In the genomic region with DNA sequence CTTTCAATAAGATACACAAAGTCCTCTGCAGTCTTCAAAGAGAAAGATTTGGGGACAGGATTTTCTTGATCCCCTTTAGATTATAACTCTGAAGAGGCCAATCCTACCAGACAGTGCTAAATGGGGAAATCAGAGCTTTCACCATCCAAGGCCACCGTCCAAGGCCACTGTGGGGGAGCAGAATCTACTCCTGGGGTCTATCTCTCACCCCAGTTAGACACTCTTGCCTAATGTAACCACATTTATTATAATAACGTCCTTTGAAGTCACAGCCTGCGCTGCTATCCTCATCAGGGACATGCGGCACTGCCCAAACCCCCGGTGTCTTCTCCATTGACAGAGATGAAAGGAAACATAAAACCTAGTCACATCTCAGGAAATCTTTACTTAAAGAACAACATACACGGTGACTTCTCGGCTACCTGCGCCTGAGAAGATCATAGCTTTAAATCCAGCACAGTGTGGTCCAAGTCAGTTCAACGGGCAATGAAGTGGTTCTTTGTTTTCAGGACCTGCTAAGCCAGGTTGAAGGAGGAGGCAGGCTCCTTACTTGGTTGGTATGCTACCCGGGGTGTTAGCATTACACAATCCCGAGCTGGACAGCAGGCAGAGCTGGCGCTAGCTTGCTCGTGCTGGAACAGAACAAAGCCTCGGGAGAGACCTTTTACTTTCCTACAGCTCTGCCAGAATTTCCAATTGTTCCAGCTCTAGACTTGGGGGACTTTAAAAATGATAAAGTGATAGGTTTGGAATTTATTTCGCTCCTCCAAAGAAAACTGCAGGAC, we compare ENCODE assay signal across 8 mouse cellular contexts. TPM values are rescaled to one million over a fixed set of nuclear protein-coding genes. Genes with fewer than 3 reads are reported as not detected.
DNase-seq lines count a peak whose midpoint lies in the region; ATAC-seq lines count a peak whose summit lies in the region.
"Had no signal": no experiment of that assay in that cellular context is flagged by ENCODE, and none has a peak within 500 bp of the region (broad histone marks: within the 10 kb centered on the region; RNA-seq: fewer than 3 reads in every experiment).

No protein-coding gene starts in this region.

- peaks cover 18% of the 10 kb centered on the region; the same call in 1 of the 2 replicates for H3K4me1 ChIP-seq in brown adipose tissue, adult 24 weeks (ENCODE audit: control insufficient read depth, insufficient read depth, insufficient read length, low read length)
- peaks cover 4 to 5% of the 10 kb centered on the region in 2 experiments; a peak in 2 of 4 replicates for H3K4me1 ChIP-seq in heart, embryonic 14.5 days (ENCODE audit: control insufficient read depth in 2 of 2, insufficient read depth in 2 of 2, low read length in 2 of 2)
- peaks cover 16% of the 10 kb centered on the region for H3K4me1 ChIP-seq in limb, embryonic 15.5 days
- H3K4me1 ChIP-seq: midbrain, embryonic 12.5 days had no signal

- no peak overlapping the region for H3K4me2 ChIP-seq in heart, embryonic 14.5 days (ENCODE audit: low read length)
- H3K4me2 ChIP-seq in limb, embryonic 15.5 days = no peak overlapping the region
- H3K4me2 ChIP-seq: midbrain, embryonic 12.5 days had no signal

- DNase-seq in left cerebral cortex, postnatal 4 days = peak; percentile 5
- no peak for DNase-seq in left cerebral cortex, adult 9 months (ENCODE audit: low spot score in 2 of 2)
- no peak for DNase-seq in spleen, postnatal 14 days (ENCODE audit: low spot score in 2 of 2)
- DNase-seq in embryo, embryonic 10.5 days (ENCODE audit: low spot score) = no peak

- H3K9me3 ChIP-seq in heart, embryonic 14.5 days (ENCODE audit: control insufficient read depth, low read length) = no peaks in the 10 kb centered on the region
- H3K9me3 ChIP-seq in limb, embryonic 15.5 days = no peaks in the 10 kb centered on the region
- H3K9me3 ChIP-seq: midbrain, embryonic 12.5 days had no signal

- 65% methylated on average over 15 of the region's 15 CpGs for WGBS in heart, embryonic 14.5 days
- 55% methylated on average over 15 of the region's 15 CpGs for WGBS in limb, embryonic 15.5 days

- no peaks in the 10 kb centered on the region for H3K36me3 ChIP-seq in heart, embryonic 14.5 days (ENCODE audit: control insufficient read depth, insufficient read depth, low read length)
- H3K36me3 ChIP-seq in limb, embryonic 15.5 days = no peaks in the 10 kb centered on the region
- H3K36me3 ChIP-seq: midbrain, embryonic 12.5 days had no signal

- ATAC-seq in heart, embryonic 14.5 days (ENCODE audit: insufficient number of reproducible peaks, insufficient read depth, low FRiP score, low read depth) = peak; percentile 64; the same call in 1 of the 2 replicates
- ATAC-seq in limb, embryonic 15.5 days (ENCODE audit: insufficient number of reproducible peaks, low FRiP score, low TSS enrichment, low read depth) = peak; percentile 78

- intact Hi-C loops in left cerebral cortex, postnatal 4 days (cut with DNase I) = no loop called here

- peak overlapping the region; percentile 98 for H3K27ac ChIP-seq in brown adipose tissue, adult 24 weeks (replicated peaks; ENCODE audit: low read depth, low read length)
- peak overlapping the region; percentile 23 to 68; a peak in 1 of 4 replicates for H3K27ac ChIP-seq in heart, embryonic 14.5 days (replicated peaks in 1 of 2; ENCODE audit: control insufficient read depth in 1 of 2, insufficient read depth in 1 of 2, low read depth in 2 of 2, low read length in 2 of 2)
- H3K27ac ChIP-seq in limb, embryonic 15.5 days = no peak overlapping the region
- H3K27ac ChIP-seq: midbrain, embryonic 12.5 days had no signal

- H3K27me3 ChIP-seq in heart, embryonic 14.5 days (ENCODE audit: control insufficient read depth, insufficient read depth, low read length) = no peaks in the 10 kb centered on the region
- no peaks in the 10 kb centered on the region for H3K27me3 ChIP-seq in limb, embryonic 15.5 days
- H3K27me3 ChIP-seq: midbrain, embryonic 12.5 days had no signal

- H3K4me3 ChIP-seq in brown adipose tissue, adult 24 weeks (ENCODE audit: insufficient read depth, low read depth, low read length) = no peak overlapping the region
- no peak overlapping the region for H3K4me3 ChIP-seq in heart, embryonic 14.5 days (ENCODE audit: control insufficient read depth in 1 of 2, insufficient read depth in 1 of 2, low read depth in 1 of 2, low read length in 2 of 2)
- no peak overlapping the region for H3K4me3 ChIP-seq in limb, embryonic 15.5 days
- H3K4me3 ChIP-seq: midbrain, embryonic 12.5 days had no signal

- no peak overlapping the region for H3K9ac ChIP-seq in heart, embryonic 14.5 days (ENCODE audit: low read length)
- H3K9ac ChIP-seq in limb, embryonic 15.5 days = no peak overlapping the region
- H3K9ac ChIP-seq: midbrain, embryonic 12.5 days had no signal

RNA-seq across cellular contexts. Expression of gene Atl2, which starts 23.8 kb away (rescaled TPM):
- 10 to 100 TPM; 61.0 to 67.1 TPM for total RNA-seq in left cerebral cortex, postnatal 4 days (2021)
- polyA plus RNA-seq in brown adipose tissue, adult 24 weeks (2012; ENCODE audit: insufficient read depth, insufficient read length, missing spikeins) = 38.1 and 50.5 TPM in 2 replicates
- 26.7 and 26.9 TPM in 2 replicates for polyA plus RNA-seq in heart, embryonic 14.5 days (2014; fragmentation: Nextera tagmentation; extraction: Ambion mirVana)
- 31.7 and 33.0 TPM in 2 replicates for polyA plus RNA-seq in limb, embryonic 15.5 days (2015; fragmentation: Nextera tagmentation; extraction: Ambion mirVana)
